Mouse (Mus musculus) MEL-GATA-1-ER (cell line): ENCODE measurements around the gene Sec24a.
A peak's percentile ranks its signal among the peaks of the same experiment; 100 is the strongest.
"Not testable (repeated sequence)": the region's sequence is repeated elsewhere in the genome, so short reads cannot be mapped to it uniquely, and the experiment has no call there.

ENCODE experiments used
- DNase-seq: peaks from one replicate; pipeline ENCODE4 v3.0.0-alpha.2; 2012; ENCODE audit warnings: low read depth; ENCODE audit errors: extremely low read depth

The Sec24a gene

DNA sequence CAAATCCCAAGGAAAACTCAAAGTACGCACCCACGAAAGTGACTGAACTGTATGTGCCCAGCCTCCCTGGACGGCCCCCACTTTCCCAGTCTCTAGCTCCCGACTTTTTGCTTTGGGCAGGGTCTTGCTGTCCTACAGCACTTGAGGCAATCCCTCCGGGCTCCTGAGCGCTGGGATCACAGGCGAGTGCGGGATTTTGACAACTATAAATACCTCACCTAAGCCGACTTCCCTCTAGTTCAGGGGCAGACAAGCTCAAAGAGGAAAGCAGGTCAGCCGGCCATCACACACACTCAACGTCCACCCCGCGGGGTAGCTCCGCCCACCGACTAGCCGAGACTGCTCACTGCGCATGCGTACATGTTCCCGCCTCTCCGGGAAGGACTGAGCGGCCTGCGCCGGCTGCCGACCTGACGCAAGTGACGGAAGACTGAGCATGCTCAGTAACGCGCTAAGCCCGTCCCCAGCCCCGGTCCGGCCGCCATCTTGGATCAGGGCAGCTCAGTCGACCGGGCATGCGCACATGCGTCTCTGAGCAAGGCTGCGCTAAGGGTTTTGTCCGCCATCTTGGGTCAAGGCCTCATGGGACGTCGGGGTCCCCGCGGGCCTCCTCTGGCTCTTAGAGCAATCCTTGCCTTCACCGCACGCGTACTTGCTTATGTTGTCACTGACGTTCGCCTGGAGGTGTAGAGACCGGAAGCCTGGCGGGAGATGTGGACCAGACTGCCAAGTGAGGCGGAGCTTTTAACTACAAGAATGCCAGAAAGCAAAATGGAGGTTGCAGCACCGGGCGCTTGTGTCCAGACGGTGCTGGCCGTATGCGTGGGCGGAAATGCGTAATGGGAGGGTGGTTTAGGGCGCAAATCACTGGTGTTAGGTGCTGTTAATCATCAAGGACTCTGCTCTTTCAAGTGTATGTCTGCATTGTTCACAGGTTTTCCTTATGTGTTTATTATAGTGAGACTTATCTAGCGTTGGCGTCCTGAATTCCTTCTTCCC lies 74.8 kb downstream of the Sec24a start, which contains the start of gene 0610009B22Rik:
Gene 0610009B22Rik (minus strand): TSS at position 545 of the 999 bp plus-strand sequence.
- DNase-seq: peak; percentile 92

DNA sequence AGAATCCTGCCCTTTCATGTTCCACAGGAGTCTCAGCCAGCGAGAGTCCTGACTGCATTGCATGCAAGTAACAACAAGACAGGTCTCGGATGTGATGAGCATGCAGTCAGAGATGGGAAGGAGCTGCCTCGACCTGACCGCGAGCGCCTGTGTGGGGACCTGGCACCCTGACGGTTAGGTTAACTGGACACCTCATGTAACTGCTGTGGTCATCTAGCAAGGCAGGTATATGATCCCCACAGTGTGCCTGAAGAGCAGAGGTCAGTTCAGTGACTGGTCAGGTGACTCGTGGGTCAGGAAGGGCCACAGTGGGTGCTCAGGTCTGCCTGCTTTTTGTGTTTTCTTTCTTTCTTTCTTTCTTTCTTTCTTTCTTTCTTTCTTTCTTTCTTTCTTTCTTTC lies 81.5 kb downstream of the Sec24a start:
- no peak for DNase-seq

DNA sequence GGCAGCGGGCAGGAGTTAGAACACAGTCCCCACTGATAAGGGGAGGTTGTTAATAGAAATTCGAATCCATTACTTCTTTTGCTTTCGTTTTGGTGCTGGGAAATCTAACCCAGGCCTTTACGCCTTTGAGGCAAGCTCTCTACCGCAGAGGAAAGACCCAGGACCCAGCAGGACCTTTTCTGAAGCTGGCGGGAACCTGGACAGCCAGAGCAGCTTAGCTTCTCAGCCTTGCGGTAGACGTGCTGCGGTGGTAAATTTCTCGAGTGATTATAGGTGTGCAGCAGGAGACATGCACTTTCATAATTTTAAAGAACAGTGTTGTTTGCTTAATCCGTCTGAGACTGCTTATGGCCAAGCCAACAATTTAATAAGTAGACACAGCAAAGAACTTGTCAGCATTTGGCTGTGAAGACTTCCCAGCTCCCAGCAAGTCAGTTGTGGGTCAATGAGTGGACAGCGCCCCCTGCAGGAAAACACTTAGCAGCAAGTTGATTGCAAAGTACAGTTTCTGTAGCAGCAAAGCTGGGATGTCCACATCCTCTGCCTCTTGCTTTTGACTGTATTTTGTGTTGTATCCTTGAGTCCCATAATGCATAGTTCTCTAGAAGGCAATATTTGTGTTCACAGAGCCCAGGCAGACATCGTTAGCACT lies 82.0 kb downstream of the Sec24a start:
- DNase-seq: peak; percentile 71

DNA sequence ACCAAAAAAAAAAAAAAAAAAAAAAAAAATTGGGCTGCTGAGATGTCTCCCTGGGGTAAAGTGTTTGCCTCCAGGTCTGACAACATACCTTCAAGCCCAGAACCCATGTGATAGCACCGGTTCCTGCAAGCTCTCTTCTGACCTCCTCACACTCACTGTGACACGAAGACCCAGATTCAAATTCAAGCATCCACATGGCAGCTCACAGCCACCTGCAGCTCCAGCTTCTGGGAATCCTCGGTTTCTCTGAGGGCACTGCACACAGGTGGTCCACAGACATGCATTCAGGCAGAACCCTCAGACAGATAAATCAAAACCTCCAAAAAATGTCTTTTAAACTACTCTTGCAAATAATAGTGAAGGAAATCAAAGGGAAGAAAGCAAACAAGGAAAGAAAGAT lies 84.0 kb downstream of the Sec24a start:
- DNase-seq: no peak

DNA sequence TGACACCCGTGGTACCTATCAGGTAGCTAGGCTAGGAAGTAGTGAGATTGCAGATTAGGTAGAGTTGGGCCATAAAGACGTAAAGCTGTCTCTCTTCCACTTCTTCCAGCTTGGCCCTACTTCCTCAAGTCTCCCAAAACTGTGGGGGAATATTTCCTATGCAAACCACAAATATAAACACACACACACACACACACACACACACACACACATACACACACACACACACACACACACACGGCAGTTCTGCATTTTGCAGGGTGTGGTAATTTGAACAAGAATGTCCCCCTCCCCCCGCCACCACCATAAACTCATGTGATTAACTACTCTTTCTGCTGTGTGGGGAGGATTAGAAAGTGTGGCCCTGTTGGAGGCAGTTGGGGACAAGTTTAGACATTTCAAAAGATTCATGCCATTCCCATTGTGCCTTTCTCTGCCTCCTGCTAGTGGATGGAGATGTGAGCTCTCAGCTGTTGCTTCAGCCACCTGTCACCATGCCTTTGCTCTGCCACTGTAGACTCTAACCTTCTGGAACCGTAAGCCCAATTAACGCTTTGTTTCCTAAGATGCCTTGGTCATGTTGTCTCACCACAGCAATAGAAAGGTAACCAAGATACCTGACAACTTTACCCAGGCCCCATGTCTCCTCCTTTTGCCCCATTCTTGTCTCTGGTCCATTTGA lies 85.6 kb downstream of the Sec24a start:
- peak; percentile 22 for DNase-seq

DNA sequence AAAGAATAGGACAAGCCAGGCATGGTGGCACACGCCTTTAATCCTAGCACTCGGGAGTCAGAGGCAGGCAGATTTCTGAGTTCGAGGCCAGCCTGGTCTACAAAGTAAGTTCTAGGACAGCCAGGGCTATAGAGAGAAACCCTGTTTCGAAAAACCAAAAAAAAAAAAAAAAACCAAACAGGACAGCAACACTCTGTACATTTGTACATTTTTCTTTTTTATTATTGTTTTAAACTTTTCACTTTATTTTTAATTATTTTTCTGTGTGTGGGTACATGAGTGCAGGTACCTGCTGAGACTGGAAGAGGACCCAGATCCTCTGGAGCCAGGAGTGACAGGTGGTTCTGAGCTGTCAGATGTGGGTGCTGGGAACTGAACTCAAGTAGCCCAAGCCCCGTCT lies 88.0 kb downstream of the Sec24a start:
- DNase-seq: no peak

DNA sequence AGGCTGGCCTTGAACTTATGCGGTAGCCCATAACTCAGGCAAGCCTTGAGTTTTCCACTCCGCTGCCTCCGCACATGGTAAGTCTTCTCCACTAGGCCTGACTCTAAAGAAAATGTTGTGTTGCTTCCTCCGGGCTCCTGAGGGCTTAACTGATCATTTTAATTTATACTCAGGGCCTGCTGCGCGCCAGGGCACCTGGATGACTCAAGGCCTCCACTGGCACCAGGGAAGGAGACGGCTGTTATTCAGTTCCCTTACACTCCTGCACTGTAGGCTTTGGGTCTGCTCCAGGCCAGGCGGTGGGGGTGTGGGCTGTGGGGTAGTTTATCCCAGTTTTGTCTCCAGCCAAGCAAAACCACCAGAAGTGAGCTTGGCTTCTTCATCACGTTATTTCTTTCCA lies 90.1 kb downstream of the Sec24a start:
- no peak for DNase-seq

DNA sequence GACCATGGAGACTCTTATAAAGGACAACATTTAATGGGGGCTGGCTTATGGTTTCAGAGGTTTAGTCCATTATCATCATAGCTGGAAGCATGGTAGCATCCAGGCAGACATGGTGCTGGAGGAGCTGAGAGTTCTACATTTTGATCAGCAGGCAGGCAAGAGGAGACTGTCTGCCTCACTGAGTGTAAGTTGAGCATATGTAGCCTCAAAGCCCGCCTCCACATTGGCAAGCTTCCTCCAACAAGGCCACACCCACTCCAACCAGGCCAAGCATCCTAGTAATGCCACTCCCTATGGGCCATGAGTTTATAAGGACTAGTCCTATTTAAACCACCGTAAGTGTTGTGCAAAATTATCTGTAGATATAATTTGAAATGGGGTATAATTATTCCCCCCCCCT lies 92.1 kb downstream of the Sec24a start:
- DNase-seq: no peak

DNA sequence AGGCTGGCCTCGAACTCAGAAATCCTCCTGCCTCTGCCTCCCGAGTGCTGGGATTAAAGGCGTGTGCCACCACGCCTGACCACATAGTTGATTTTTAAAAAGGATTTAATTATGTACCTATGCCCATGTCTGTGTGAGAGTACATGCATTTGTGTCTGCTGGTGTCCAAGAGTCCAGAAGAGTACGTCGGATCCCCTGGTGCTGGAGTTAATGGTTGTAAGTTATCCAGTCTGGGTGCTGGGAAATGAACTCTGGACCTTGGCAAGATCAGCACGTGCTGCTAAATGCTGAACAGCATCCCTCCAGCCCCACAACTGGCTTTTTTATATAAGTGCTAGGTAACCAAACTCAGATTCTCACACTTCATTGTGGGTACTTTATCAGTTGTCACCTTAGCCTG lies 92.6 kb downstream of the Sec24a start:
- no peak for DNase-seq

DNA sequence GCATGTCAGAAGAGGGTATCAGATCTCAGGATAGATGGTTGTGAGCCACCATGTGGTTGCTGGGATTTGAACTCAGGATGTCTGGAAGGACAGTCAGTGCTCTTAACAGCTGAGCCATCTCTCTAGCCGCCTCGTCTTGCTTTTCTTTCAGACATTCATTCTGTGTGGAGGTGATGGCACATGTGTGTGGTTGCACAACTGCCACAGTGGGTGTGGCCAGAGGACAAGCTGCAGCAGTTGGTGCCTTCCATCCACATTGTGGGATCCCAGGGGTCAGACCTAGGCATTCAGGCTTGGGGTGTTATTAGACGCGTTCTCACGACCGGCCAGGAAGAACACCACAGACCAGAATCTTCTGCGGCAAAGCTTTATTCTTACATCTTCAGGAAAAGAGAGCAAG lies 98.7 kb downstream of the Sec24a start:
- DNase-seq: not testable (repeated sequence)

DNA sequence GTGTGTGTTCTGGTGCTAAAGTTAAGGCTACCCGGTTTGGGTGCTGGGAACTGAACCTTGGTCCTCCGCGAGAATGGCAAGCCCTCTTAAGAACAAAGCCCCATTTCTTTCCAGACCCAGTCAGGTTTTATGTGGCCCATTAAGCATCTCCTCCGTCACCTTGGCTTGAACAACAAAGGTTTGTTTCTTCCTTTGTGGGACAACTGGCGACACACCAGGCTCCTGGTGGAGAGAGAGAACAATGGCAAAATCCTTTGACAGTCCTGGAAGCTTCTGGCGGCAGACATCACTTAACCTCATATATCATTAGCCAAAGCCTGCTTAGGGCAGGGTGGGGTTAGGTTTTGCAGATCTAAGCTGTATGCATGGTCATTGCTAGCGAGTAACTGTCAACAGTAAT lies 100.8 kb downstream of the Sec24a start:
- no peak for DNase-seq

DNA sequence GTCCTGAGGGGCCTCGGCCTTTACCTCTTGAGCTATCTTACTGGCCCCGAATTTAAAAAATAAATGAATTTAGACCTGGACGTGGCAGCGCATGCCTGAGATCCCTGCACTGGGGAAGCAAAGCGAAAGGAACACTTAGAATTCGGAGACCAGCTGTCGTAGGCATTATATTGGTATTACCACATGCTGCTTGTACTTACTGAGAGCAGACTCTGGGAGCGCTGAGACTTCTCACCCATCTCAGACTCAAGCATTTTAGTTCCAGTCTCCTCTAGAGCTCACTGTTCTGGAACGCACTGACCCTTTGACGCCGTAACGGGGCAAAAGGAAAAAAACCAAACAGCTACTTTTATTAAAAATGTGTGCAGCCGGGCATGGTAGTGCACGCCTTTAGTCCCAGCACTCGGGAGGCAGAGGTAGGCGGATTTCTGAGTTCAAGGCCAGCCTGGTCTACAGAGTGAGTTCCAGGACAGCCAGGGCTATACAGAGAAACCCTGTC lies 101.5 kb downstream of the Sec24a start:
- no peak for DNase-seq

DNA sequence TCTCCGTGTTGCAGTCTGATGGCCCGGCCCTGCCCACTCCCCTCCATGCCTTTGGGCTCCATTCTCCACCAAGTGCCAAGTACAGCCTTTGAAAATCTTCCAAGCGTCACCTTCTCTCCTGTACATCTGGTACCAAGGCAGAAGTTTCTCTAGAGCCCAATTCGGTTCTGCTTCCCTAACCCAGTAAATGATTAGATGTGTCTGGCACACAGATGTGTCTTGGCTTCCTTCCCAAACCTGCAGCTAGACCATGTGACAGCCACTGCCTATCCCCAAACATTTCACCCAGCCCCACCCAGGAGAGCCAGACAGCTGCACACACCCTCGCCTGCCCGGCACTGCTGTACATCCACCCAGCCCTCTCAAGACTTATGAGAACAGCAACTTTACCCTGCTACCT lies 104.7 kb downstream of the Sec24a start:
- DNase-seq: no peak

DNA sequence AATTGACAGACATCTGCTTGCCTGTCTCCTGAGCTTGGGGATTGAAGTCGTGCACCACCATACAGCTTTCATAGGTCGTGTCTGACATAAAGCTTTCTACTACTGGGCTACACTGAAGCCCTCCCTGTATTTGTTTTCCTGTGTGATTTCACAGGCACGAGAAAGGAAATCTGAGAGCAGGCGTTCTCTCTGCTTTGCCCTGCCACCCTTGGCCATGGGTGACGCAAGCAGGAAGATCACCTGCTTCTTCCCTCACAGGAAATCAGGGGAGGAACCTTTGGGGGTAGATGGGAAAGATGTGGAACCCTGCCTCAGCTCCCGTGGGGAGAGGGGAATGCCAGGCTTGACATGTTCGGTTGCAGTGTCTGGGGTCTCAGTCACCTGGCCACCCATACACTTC lies 105.1 kb downstream of the Sec24a start:
- no peak for DNase-seq

DNA sequence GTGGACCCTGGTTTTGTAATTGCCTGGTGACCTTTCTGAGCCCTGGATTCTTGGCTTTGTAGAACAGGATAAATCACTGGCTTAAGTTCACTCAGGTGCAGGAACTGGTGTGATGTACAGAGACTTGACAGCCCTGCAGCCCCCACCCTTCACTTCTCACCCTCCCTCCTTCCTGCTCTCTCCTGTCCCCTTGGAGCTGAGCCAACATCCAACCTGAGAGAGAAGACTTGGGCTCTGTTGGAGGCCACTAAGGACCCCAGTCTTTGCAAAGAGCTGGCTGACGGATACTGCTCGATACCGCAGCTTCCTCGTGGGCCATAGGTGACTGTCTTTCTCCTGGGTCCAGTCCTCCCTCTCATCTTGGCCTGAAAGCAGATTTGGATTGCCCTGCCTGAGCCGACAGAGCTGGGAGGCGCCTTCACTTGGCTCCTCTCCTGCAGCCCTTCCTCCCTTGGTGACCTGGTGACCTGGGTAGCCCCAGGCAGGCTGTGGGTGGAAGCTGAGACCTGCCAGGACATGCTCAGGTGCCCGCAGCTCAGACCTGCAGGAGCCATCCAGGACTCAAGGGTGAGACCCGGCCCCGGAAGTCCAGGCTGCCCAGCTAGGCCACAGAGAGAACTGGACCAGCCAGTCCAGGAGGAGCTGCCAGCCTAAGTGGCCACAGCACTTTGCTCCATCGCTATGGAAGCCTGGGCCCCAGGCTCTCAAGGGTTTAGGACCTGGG lies 106.5 kb downstream of the Sec24a start:
- no peak for DNase-seq

DNA sequence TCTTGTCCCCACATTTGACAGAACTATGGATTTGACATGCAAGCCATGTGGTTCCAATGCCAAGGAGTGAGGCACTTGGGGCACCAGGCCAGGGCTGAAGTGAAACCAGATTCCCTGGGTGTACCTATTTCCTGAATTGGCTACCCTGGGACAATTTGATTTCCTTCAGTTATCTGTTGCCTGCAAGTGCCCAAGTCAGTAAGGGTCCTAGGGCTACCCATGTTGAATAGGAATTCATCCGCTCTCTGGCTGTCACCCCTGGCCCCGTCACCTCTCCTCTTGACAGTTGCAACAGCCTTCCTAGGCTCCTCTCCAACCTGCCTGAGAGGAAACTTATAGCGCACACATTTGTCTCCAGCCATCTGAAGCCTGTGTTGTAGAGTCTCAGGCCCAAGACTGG lies 108.5 kb downstream of the Sec24a start:
- no peak for DNase-seq

DNA sequence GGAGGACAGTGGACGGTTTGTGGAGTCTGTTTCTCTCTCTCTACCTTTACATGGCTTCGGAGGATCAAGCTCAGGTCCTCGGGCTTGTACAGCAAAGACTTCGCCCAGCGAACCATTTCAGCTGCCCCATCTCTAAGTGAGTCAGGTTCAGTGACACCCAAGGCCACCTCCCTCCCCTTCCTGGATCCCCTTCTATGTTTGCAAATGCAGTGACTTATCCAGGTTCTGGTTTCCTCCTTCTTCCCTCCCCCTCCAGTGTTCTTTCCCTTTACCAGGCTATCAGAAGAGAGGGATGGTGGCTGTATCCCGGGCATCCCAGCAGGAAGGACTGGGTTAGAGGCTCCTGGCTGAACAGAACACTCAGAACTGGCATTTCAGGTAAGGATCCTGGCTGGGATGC lies 109.7 kb downstream of the Sec24a start:
- no peak for DNase-seq

DNA sequence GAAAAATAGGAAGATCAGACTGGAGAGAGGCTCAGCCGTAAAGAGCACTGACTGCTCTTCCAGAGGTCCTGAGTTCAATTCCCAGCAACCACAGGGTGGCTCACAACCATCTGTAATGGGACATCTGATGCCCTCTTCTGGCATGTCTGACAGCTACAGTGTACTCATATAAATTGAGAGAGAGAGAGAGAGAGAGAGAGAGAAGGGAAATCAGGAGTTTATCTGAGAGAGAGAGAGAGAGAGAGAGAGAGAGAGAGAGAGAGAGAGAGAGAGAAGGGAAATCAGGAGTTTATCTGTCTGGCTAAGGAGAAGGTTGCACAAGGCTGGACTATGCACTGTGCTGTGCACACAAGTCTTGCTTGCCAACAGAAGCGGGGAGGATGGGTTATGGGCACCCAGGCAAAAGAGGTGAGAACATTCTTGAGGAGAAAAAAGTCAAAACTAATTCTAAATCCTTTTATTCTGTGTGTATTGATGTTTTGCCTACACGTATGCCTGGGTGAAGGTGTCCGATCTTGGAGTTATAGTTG lies 110.5 kb downstream of the Sec24a start:
- no peak for DNase-seq

DNA sequence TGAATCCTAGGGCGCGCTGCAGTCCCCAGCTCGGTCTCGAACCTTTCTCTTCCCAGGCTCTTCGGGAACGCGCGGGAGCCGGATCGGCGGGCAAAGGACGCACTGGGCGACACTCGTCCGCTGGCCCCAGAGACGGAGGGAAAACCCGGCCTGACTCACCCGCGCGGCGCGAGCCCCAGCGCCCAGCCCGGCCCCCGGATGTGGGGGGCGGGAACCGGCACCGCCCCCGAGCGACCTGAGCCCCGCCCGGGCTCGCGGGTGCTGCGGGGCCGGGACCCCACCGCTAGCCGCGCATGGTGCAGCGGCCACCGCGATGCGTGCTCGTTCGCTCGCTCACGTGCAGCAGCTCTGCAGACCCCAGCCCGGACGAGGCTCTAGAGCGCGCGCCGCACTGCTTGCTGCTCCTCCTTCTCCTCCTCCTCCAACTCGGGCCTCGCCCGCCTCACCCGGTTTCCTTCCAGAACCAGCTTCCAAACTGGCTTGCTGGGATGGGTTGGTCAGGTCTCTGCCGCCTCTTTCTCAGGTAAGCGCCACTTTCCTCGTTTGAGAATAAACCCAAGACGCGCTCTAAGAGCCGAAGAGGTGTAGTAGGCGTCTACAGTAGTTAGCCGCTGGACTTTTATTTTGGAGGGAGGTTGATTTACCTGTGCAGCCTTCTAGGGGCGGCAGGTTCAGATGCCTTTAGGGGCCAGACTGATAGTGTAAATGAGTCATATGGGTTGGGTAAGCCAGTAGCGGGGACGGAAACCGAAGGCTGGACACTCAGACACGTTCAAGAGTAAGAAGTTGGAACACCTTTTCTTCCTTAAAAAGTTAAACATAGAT lies 112.5 kb downstream of the Sec24a start, which contains the start of the genes N4bp3 and D930048N14Rik:
Gene N4bp3 (minus strand): TSS at position 152 of the 825 bp plus-strand sequence.
Gene D930048N14Rik (plus strand): TSS at position 264 of the 825 bp plus-strand sequence.
- no peak for DNase-seq

DNA sequence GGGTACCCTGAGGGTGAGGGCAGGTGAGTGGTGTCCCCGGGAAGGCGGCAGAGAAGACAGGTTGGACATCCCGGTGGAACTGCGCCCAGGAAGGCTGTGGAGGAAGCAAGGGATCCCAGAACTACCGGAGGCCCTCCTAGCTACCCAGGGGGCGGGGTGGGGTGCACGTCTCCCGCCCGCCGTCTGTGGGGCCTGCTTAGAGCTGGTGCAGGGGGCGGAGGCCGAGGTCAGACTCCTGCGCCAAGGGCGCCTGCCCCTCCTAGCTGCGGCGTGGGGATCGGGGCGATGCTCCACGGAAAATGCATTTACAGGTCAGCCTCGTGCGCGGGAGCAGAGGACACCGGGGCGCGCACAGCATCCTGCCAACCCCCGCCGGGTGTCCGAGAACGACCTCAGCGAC lies 113.2 kb downstream of the Sec24a start:
- DNase-seq: no peak
